Mouse (Mus musculus): ENCODE results near the gene Tsc1. TPM values are rescaled to one million over a fixed set of nuclear protein-coding genes. Genes with fewer than 3 reads are reported as not detected.

Gene Tsc1
- total RNA-seq, 1 experiment = 14.9 TPM

DNA sequence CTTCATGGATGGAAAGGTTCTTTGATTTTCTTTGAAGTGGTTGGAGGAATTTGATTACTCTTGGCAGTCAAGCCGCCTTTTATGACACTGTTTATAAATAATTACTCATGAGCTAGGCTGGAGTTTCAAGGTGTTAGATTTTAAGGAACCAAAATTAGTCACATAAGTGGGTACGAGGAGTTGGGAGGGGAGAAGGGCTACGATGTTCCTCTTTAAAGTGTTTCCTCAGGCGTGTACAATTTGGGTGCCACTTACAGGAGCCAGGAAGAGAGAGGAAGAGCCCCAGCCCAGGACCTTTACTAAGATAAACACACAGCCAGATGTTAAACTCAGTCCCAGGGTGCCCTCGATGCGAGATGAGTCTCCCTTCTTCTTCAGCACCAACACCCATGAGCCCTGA, 65.8 kb downstream of the Tsc1 start:
- Histone ChIP-seq H3K27ac (ENCODE audit: insufficient read depth, low read depth, low read length, poor library complexity, severe bottlenecking) (no peak overlapping the region), H3K9ac (ENCODE audit: insufficient read depth, low read depth, low read length, poor library complexity, severe bottlenecking) (no peak overlapping the region), H3K9me3 (ENCODE audit: control insufficient read depth, insufficient read depth, low read depth, low read length) (no peaks in the 10 kb centered on the region), H3K4me3 (ENCODE audit: insufficient read depth in 1 of 2, low read depth in 1 of 2, low read length in 2 of 2, poor library complexity in 1 of 2, severe bottlenecking in 1 of 2) (no peak overlapping the region), H3K4me1 (ENCODE audit: control insufficient read depth in 2 of 2, insufficient read depth in 2 of 2, low read length in 2 of 2, poor library complexity in 1 of 2) (no peaks in the 10 kb centered on the region), H3K36me3 (ENCODE audit: control insufficient read depth, insufficient read depth, low read length, poor library complexity, severe bottlenecking) (no peaks in the 10 kb centered on the region)
- in situ Hi-C loops (cut with MboI; ENCODE audit: low sequenced_read_pairs in 2 of 2, unreplicated experiment in 2 of 2) = no loop called here
- no peak for DNase-seq (ENCODE audit: low read depth, low spot score)
- TF ChIP-seq ZC3H11A (IDR thresholded peaks at IDR 0.05; ENCODE audit: borderline replicate concordance, low read depth, low read length) (no peak), ZNF384 (IDR thresholded peaks at IDR 0.05; ENCODE audit: low read depth, low read length) (no peak), MAFK (IDR thresholded peaks at IDR 0.05; ENCODE audit: insufficient read depth, low read depth, low read length) (no peak), HCFC1 (IDR thresholded peaks at IDR 0.05; ENCODE audit: borderline replicate concordance, insufficient read depth, low read length) (no peak), CHD2 (IDR thresholded peaks at IDR 0.05; ENCODE audit: low read depth, low read length) (no peak)

- no peak overlapping the region for H3K9ac ChIP-seq (ENCODE audit: insufficient read depth, low read depth, low read length, poor library complexity, severe bottlenecking)
Observed at GRCm38 (mm10) chr2:28713036-28713435, 72.0 kb downstream of the Tsc1 start.

GRCm38 (mm10) chr2:28722419-28722818, 81.4 kb downstream of the Tsc1 start:
- H3K9ac ChIP-seq (ENCODE audit: insufficient read depth, low read depth, low read length, poor library complexity, severe bottlenecking) = no peak overlapping the region
- DNase-seq (ENCODE audit: low read depth, low spot score) = no peak
- in situ Hi-C loops (cut with MboI; ENCODE audit: low sequenced_read_pairs in 2 of 2, unreplicated experiment in 2 of 2) = no loop called here
- no peak overlapping the region for H3K4me3 ChIP-seq (ENCODE audit: insufficient read depth in 1 of 2, low read depth in 1 of 2, low read length in 2 of 2, poor library complexity in 1 of 2, severe bottlenecking in 1 of 2)
- H3K27ac ChIP-seq (ENCODE audit: insufficient read depth, low read depth, low read length, poor library complexity, severe bottlenecking) = no peak overlapping the region
- H3K36me3 ChIP-seq (ENCODE audit: control insufficient read depth, insufficient read depth, low read length, poor library complexity, severe bottlenecking) = no peaks in the 10 kb centered on the region
- H3K4me1 ChIP-seq (ENCODE audit: control insufficient read depth in 2 of 2, insufficient read depth in 2 of 2, low read length in 2 of 2, poor library complexity in 1 of 2) = no peaks in the 10 kb centered on the region
- H3K9me3 ChIP-seq (ENCODE audit: control insufficient read depth, insufficient read depth, low read depth, low read length) = no peaks in the 10 kb centered on the region
- TF ChIP-seq ZC3H11A (IDR thresholded peaks at IDR 0.05; ENCODE audit: borderline replicate concordance, low read depth, low read length) = no peak
- TF ChIP-seq HCFC1 (IDR thresholded peaks at IDR 0.05; ENCODE audit: borderline replicate concordance, insufficient read depth, low read length) = no peak
- TF ChIP-seq ZNF384 (IDR thresholded peaks at IDR 0.05; ENCODE audit: low read depth, low read length) = no peak
- no peak for TF ChIP-seq CHD2 (IDR thresholded peaks at IDR 0.05; ENCODE audit: low read depth, low read length)

More at GRCm38 (mm10) chr2:28713036-28713435, 72.0 kb downstream of the Tsc1 start:
- TF ChIP-seq CHD2 (IDR thresholded peaks at IDR 0.05; ENCODE audit: low read depth, low read length) (no peak), MAFK (IDR thresholded peaks at IDR 0.05; ENCODE audit: insufficient read depth, low read depth, low read length) (no peak), ZNF384 (IDR thresholded peaks at IDR 0.05; ENCODE audit: low read depth, low read length) (no peak), ZC3H11A (IDR thresholded peaks at IDR 0.05; ENCODE audit: borderline replicate concordance, low read depth, low read length) (no peak), HCFC1 (IDR thresholded peaks at IDR 0.05; ENCODE audit: borderline replicate concordance, insufficient read depth, low read length) (no peak)
- Histone ChIP-seq H3K9me3 (ENCODE audit: control insufficient read depth, insufficient read depth, low read depth, low read length) (no peaks in the 10 kb centered on the region), H3K4me3 (ENCODE audit: insufficient read depth in 1 of 2, low read depth in 1 of 2, low read length in 2 of 2, poor library complexity in 1 of 2, severe bottlenecking in 1 of 2) (no peak overlapping the region), H3K4me1 (ENCODE audit: control insufficient read depth in 2 of 2, insufficient read depth in 2 of 2, low read length in 2 of 2, poor library complexity in 1 of 2) (no peaks in the 10 kb centered on the region; a peak in 1 of 4 replicates), H3K27ac (ENCODE audit: insufficient read depth, low read depth, low read length, poor library complexity, severe bottlenecking) (no peak overlapping the region), H3K36me3 (ENCODE audit: control insufficient read depth, insufficient read depth, low read length, poor library complexity, severe bottlenecking) (no peaks in the 10 kb centered on the region)
- DNase-seq (ENCODE audit: low read depth, low spot score) = no peak
- in situ Hi-C loops (cut with MboI; ENCODE audit: low sequenced_read_pairs in 2 of 2, unreplicated experiment in 2 of 2) = no loop called here

DNA sequence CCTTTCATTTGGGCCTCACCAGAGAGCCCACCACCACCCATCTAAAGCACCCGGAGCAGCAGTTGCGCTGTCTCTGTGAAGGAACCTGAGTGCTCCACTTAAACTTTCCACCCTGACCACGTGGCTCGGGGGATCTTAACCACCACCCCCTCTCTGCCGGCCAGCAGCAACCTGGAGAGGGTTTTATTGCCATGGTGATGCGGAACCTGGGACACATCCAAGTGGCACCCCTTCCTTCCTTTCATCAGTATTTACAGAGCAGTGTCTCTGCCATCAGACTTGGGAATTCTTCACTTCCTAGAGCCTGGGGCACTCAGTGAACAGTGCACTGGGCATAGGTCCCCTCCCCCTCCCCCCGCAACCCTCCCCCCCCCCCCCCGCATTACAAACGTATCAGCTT, 82.9 kb downstream of the Tsc1 start:
- Histone ChIP-seq H3K9ac (ENCODE audit: insufficient read depth, low read depth, low read length, poor library complexity, severe bottlenecking) (no peak overlapping the region), H3K9me3 (ENCODE audit: control insufficient read depth, insufficient read depth, low read depth, low read length) (no peaks in the 10 kb centered on the region), H3K36me3 (ENCODE audit: control insufficient read depth, insufficient read depth, low read length, poor library complexity, severe bottlenecking) (no peaks in the 10 kb centered on the region), H3K4me3 (ENCODE audit: insufficient read depth in 1 of 2, low read depth in 1 of 2, low read length in 2 of 2, poor library complexity in 1 of 2, severe bottlenecking in 1 of 2) (no peak overlapping the region), H3K27ac (ENCODE audit: insufficient read depth, low read depth, low read length, poor library complexity, severe bottlenecking) (no peak overlapping the region), H3K4me1 (ENCODE audit: control insufficient read depth in 2 of 2, insufficient read depth in 2 of 2, low read length in 2 of 2, poor library complexity in 1 of 2) (no peaks in the 10 kb centered on the region)
- DNase-seq (ENCODE audit: low read depth, low spot score) = no peak
- in situ Hi-C loops (cut with MboI; ENCODE audit: low sequenced_read_pairs in 2 of 2, unreplicated experiment in 2 of 2) = no loop called here
- no peak for TF ChIP-seq ZC3H11A (IDR thresholded peaks at IDR 0.05; ENCODE audit: borderline replicate concordance, low read depth, low read length)

DNA sequence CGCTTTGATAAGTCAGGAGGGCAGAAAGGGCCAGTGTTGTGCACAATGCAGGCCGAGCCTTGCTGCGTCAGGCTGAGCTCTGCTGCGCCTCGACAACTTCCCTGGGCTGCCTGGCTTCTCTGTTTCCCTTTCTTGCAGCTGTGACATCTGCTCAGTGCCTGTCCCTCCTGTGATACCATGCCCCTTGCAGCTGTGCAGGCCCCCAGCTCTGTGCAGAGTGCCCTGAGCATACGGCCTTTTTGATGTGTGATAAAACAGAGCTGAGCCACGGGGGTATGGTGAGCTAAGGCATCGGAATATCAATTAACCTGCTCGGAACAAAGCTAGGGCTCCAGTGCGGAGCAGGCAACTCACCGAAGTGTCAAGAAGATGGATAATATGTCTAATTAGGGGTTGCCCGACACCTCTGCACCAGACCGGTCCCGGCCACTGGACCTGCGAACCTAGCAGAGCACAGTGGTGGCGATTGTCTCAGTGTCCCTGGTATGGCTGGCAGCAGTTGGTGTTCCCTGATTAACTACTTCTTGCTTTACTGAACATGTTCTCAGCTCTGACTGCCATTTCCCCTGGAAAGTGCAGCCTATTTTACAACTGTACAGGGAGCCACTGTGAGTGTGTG, 86.9 kb downstream of the Tsc1 start:
- TF ChIP-seq CHD2 (IDR thresholded peaks at IDR 0.05; ENCODE audit: low read depth, low read length) = no peak
- TF ChIP-seq MAFK (IDR thresholded peaks at IDR 0.05; ENCODE audit: insufficient read depth, low read depth, low read length) = no peak
- TF ChIP-seq HCFC1 (IDR thresholded peaks at IDR 0.05; ENCODE audit: borderline replicate concordance, insufficient read depth, low read length) = no peak
- no peak for TF ChIP-seq ZC3H11A (IDR thresholded peaks at IDR 0.05; ENCODE audit: borderline replicate concordance, low read depth, low read length)
- TF ChIP-seq ZNF384 (IDR thresholded peaks at IDR 0.05; ENCODE audit: low read depth, low read length) = no peak
- H3K4me3 ChIP-seq (ENCODE audit: insufficient read depth in 1 of 2, low read depth in 1 of 2, low read length in 2 of 2, poor library complexity in 1 of 2, severe bottlenecking in 1 of 2) = no peak overlapping the region
- H3K27ac ChIP-seq (ENCODE audit: insufficient read depth, low read depth, low read length, poor library complexity, severe bottlenecking) = no peak overlapping the region
- no peak for DNase-seq (ENCODE audit: low read depth, low spot score)
- no peaks in the 10 kb centered on the region for H3K36me3 ChIP-seq (ENCODE audit: control insufficient read depth, insufficient read depth, low read length, poor library complexity, severe bottlenecking)
- H3K9ac ChIP-seq (ENCODE audit: insufficient read depth, low read depth, low read length, poor library complexity, severe bottlenecking) = no peak overlapping the region
- in situ Hi-C loops (cut with MboI; ENCODE audit: low sequenced_read_pairs in 2 of 2, unreplicated experiment in 2 of 2) = no loop called here
- no peaks in the 10 kb centered on the region for H3K4me1 ChIP-seq (ENCODE audit: control insufficient read depth in 2 of 2, insufficient read depth in 2 of 2, low read length in 2 of 2, poor library complexity in 1 of 2)
- no peaks in the 10 kb centered on the region for H3K9me3 ChIP-seq (ENCODE audit: control insufficient read depth, insufficient read depth, low read depth, low read length)

Data from ES-E14 (cell line).